Comparison of ENCODE assay signal across 41 mouse cellular contexts in the genomic region with DNA sequence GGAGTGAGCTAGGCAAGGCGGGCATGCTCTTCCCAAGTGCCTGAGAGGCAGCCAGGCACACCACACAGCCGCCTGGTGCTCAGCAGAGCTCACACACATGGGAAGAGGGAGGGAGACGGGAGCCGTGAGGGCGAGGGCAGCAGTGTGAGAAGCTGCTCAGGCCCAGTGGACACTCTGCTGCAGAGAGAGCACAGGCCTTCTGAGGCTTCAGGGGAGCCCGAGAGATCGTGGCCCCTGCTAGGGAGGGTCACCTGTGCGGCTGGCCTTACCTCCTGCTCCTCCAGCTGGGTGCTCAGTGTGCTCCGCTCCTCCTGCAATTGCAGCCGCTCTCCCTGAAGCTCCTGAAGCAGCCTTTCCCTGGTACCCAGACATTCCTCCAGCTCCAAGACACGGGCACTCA. TPM values are rescaled to one million over a fixed set of nuclear protein-coding genes. Genes with fewer than 3 reads are reported as not detected.
"Had no signal": no experiment of that assay in that cellular context is flagged by ENCODE, and none has a peak within 500 bp of the region (broad histone marks: within the 10 kb centered on the region; RNA-seq: fewer than 3 reads in every experiment).

No protein-coding gene starts in this region.

RNA-seq across cellular contexts. Expression of gene Gm7029, which starts 10.7 kb away (rescaled TPM):
- total RNA-seq: heart, postnatal 10 days; heart, postnatal 14 days; heart, postnatal 25 days; heart, postnatal 36 days; heart, postnatal 4 days; hematopoietic stem cell, adult 5-6 weeks; hindbrain, postnatal 0 days; layer of hippocampus, adult 18-20 months; layer of hippocampus, adult 2 months; layer of hippocampus, adult 8-10 months; layer of hippocampus, postnatal 10 days; layer of hippocampus, postnatal 14 days; layer of hippocampus, postnatal 25 days; layer of hippocampus, postnatal 36 days; left cerebral cortex, adult 18-20 months; left cerebral cortex, adult 2 months had no signal
- polyA plus RNA-seq: heart, embryonic 11.5 days; heart, embryonic 12.5 days; heart, embryonic 13.5 days; heart, embryonic 14.5 days; heart, embryonic 15.5 days; heart, embryonic 16.5 days; heart, postnatal 0 days; hindbrain, embryonic 10.5 days; hindbrain, embryonic 11.5 days; hindbrain, embryonic 12.5 days; hindbrain, embryonic 13.5 days; hindbrain, embryonic 14.5 days; hindbrain, embryonic 15.5 days; hindbrain, embryonic 16.5 days; hindbrain, postnatal 0 days; inflammation-experienced regulatory T-cells, adult 6 months; intestine, embryonic 14.5 days; intestine, embryonic 15.5 days; intestine, embryonic 16.5 days; intestine, postnatal 0 days; kidney, adult 2 months; kidney, embryonic 14.5 days; kidney, embryonic 15.5 days; kidney, embryonic 16.5 days; kidney, postnatal 0 days; large intestine, adult 2 months had no signal

RNA-seq across cellular contexts. Expression of gene Platr17, which starts 20.6 kb away (rescaled TPM):
- total RNA-seq: heart, postnatal 10 days; heart, postnatal 14 days; heart, postnatal 25 days; heart, postnatal 36 days; heart, postnatal 4 days; hindbrain, postnatal 0 days; layer of hippocampus, postnatal 25 days; layer of hippocampus, postnatal 36 days; left cerebral cortex, adult 2 months had no signal
- polyA plus RNA-seq: heart, embryonic 11.5 days; heart, embryonic 15.5 days; heart, postnatal 0 days; hindbrain, embryonic 12.5 days; intestine, embryonic 16.5 days; kidney, adult 2 months; kidney, embryonic 14.5 days had no signal
